Mouse (Mus musculus) natural killer cell, adult 2 months (primary cell): ENCODE data around the gene Cacnb4.

Experiments used
- DNase-seq, 2 experiments: peaks; one replicate each; pipeline ENCODE4 v3.0.0; 2022; ENCODE audit warnings: low spot score in 2 of 2

Gene Cacnb4

DNA sequence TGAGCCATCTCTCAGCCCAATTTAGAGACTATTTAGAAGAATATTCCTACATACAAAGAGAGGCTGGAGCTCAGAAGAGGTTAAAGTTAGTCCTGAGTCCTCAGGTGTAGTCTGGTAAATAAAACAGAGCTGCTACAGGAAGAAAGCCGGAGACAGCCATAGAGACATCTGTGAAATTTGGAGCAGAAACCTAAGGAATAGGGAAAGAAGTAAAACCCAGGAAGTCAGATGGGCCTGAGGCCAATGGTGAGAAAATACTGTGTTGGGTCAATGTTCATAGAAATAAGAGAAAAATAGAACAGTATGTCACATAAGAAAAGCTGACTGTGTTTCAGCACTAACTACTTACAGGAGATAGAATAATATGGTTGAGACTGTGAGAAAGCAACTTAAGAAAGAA is 155.6 kb downstream of the Cacnb4 start:
- no peak for DNase-seq

DNA sequence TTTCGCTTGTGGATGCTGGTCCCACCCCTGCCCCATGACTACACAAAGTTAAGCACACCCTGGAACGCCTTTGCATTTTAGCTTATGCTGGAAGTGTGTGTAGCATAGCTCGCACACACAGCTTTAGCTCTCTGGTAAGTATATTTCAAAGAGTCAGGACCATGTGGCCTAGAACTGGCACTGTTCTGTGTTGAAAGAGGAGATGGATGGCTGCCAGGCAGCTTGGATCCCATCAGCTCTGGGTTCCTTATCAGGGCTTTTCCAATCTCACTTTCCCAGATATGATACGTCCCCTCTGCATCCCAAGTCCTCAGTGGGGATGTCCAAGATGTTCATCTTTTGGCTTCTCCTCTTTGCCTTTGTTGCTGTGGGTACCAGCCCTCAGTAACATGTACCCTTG is 157.9 kb downstream of the Cacnb4 start:
- no peak for DNase-seq

DNA sequence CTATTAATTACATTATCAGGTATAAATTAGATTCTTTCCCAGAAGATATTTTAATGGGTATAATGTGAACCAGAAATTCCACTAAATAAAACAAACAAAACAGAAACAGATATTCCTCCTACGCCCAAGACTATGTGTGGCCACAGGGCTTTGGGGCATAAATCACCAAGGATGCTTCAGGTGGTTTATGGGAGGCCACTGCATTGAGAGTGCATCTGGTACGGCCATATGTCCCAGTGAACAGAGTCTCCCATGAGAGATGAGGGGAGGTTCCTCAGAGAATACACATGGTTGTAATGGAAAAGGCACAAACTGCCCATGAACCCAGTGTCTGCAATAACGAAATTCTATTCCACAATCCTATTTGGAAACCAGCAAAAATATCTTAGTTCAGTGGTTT is 160.1 kb downstream of the Cacnb4 start:
- DNase-seq, result no peak

DNA sequence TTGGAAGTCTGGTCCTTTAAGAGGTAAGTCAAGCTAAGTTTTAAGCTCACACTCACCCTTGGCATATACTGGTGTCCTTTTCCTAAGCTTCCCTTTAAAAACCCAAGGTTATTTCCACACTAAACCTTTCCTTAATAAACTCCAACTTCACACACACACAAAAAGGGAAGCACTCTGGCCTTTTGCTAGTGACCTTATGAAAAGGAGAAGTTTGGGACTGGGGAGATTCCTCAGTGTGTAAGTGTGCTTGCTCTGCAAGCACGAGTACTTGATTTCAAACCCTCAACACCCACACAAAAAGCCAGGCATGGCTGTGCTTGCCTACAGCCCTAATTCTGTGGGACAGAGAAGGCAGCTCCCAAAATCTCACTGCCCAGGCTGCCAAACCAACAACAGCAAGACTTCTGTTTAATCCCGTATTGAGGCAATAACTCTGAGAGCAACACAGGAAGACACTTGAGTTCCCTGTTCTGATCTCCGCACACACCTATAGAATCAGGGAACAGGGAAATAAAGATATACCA is 163.7 kb downstream of the Cacnb4 start:
- DNase-seq, result no peak

- no peak for DNase-seq
Observed at GRCm38 (mm10) chr2:52512206-52512605, 164.4 kb downstream of the Cacnb4 start.

DNA sequence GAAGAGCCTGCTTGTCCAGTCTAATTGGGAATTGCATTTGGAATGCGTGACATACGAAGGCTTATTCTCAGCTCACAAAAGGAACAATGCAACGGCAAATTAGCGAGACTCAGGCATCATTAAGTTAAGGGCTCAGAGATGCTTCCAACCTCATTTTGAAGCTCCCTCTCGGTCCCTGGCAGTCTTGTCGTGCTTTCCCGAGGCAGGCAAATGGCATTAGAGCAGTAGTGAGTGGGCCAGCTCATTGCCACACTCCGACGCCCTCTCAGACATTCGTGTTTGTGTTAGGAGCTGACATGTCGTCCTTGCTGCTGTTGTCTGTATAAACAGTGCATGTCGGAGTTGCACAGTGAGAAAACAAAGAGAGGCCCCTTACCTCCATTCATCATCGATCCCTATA is 164.8 kb downstream of the Cacnb4 start:
- DNase-seq, result no peak

GRCm38 (mm10) chr2:52509779-52510500 is 166.7 kb downstream of the Cacnb4 start:
- no peak for DNase-seq

- DNase-seq, result no peak
Observed at GRCm38 (mm10) chr2:52505164-52505563, 171.5 kb downstream of the Cacnb4 start.

DNA sequence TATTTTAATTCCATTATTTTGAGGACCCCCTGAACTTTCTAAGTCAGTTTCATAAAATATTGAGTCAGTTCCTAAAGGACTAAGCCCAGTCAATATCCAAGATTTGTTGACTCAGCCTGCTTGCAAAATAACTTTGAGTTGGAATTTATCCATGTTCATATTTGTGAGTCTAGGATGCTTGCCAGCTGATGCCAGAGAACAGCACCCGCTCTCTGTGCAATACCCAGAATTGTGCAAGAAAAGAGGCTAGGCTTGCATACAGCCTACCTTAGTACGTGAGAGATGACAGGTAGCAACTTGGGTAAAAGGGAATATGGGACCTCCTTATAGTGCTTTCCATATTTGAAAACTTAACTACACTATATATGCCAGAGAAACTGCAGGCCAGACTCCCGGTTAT is 171.9 kb downstream of the Cacnb4 start:
- no peak for DNase-seq

DNA sequence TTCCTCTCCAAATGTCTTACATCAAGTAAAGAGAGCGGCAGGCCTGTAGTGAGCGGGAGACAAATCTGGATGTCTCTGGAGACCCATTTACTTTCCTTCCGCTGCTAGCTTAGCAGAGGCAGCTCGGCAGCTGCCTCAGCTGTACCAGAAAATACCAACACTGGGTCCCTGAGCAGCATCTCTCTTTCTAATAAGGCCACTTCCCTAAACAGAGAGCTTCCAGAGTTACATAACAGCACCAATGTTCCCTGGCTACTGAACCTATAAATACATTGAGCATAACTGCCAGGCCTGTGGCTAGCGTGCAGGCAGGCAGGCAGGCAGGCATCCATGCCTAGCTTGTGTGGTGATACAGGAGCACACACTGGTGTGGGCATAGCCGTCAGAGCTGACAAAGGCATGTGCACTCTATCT is 176.8 kb downstream of the Cacnb4 start:
- no peak for DNase-seq

DNA sequence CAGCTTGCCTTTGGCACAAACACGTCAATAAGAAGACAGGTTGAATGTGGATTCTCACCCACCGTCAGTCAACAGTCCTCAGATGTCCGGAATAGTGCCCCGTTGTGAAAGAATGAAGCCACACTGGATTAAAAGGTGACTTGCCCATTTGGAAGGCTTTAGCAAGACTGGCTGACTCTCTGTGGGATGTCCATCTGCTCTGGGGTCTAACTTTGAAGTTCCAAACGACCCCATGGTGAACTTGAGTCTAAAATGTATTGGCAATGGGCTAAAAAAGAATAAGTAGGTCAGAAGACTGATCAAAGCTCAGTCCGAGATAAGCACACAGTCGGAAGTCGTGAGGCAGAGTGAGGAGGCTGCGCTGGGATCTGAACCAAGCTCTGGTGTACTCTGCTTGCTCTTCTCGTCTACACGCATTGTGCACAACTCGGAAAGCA is 177.5 kb downstream of the Cacnb4 start:
- DNase-seq, result no peak

DNA sequence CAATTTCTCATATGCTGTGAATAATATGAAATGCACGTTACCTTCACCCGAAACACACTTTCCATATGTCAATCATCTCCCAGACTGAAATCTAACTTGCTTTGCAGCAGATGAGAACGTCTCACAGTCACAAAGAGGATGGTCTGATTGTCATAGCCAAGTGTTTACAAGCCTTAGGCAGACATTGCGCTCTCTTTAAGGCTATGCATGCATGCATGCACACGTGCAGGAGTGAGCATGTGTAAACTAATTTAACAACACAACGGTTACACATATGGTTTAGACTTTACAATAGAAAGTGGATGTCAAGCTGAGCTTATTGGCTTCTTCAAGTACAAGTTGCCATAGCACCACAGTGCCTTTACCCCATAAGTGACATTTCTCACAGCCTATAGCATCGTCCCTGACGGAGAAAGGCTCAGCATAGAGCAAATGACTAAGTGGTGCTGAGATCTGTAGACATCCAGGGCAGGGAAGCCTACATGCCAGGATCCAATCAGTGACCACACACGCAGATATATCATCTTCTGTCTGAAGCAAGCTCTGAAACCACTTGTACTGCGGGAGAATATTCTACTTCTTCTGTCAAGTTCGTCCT is 181.4 kb downstream of the Cacnb4 start:
- no peak for DNase-seq

GRCm38 (mm10) chr2:52494274-52494673 is 182.4 kb downstream of the Cacnb4 start:
- DNase-seq, result no peak

DNA sequence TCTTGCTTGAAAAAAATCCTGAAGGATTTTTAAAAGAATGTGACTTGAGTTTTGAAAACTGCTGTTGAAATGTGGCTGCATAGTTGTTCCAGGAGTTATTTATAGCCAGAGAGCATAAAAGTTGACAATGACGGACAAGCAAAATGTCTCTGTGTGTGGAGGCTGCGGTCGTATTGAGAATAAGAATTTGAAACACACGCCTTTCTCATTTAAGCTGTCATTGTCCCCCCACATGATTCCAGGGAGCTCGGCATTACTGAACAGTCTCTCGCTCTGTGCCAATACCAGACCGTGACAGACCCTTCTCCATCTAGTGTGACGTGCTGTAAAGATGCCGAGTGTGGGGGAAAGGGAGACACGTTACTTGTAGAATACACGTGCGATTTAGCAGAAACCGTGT is 183.8 kb downstream of the Cacnb4 start:
- no peak for DNase-seq

- no peak for DNase-seq
Observed at GRCm38 (mm10) chr2:52489840-52490239, 186.8 kb downstream of the Cacnb4 start.

DNA sequence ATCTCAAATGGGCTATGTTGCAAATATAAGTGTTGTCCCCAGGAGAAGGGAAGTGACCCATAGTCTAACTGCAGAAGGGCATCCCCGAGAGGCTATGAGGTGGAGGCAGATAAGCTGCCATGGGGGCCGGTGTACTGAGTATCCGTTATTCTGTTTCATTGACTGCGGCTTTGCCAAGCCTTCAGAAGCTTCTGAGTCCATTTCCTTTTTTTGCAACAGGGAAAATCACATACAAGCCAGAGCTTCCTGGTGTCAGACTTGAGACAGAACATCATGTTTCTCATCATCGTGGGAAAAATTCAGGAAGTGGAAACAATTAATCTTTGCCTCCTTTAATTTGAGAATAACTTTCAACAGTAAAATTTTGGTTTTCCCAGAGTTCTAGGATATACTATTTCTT is 193.1 kb downstream of the Cacnb4 start:
- no peak for DNase-seq

GRCm38 (mm10) chr2:52480476-52480875 is 196.2 kb downstream of the Cacnb4 start:
- no peak for DNase-seq

DNA sequence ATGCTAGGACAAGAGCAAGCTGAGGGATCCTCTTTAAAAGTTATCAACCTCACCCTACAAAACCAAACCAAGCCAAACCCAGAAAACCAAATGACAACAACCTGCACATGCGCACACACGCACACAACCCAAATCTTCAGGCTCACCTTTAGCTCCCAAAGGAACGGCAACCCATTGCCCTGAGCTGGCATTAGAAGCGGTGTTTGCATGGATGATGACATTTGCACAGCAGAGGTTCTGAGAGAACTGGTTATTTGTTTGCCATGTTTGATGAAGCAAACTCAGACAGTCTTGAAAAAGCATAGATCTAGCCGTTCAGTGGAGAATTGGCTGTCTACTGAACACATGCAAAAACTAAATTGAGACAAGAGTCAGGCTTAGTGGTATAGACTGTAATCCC is 198.1 kb downstream of the Cacnb4 start:
- no peak for DNase-seq

GRCm38 (mm10) chr2:52477550-52477907 is 199.1 kb downstream of the Cacnb4 start:
- no peak for DNase-seq

GRCm38 (mm10) chr2:52476801-52477549 is 199.7 kb downstream of the Cacnb4 start:
- no peak for DNase-seq

GRCm38 (mm10) chr2:52475854-52476253 is 200.8 kb downstream of the Cacnb4 start:
- DNase-seq, result no peak

- DNase-seq, result no peak
Observed at GRCm38 (mm10) chr2:52474570-52474969, 202.1 kb downstream of the Cacnb4 start.
